Mouse (Mus musculus) embryonic fibroblast, embryonic 13.5 days (primary cell): ENCODE results near the gene Morn2. TPM values are rescaled to one million over a fixed set of nuclear protein-coding genes. Genes with fewer than 3 reads are reported as not detected.

Experiments
- H3K27ac ChIP-seq: 2 replicates; pipeline ENCODE4 v1.5.1; 2012; ENCODE audit warnings: low read length, control low read depth, inconsistent platforms; ENCODE audit not compliant: insufficient read depth
- H3K4me1 ChIP-seq: 2 replicates; pipeline ENCODE4 v1.6.1; 2011; ENCODE audit warnings: low read length; ENCODE audit not compliant: control insufficient read depth, insufficient read depth
- H3K4me3 ChIP-seq: 2 replicates; pipeline ENCODE4 v1.5.1; 2011; ENCODE audit warnings: mild to moderate bottlenecking, control low read depth, low read length; ENCODE audit not compliant: insufficient read depth
- CTCF ChIP-seq: IDR thresholded peaks from 2 replicates; pipeline ENCODE4 v1.5.1; 2011; ENCODE audit warnings: mild to moderate bottlenecking, control low read depth, low read length, moderate library complexity, borderline replicate concordance; ENCODE audit not compliant: insufficient read depth
- POLR2A ChIP-seq: IDR thresholded peaks from 2 replicates; pipeline ENCODE4 v1.6.1; 2011; ENCODE audit warnings: low read depth, mild to moderate bottlenecking, control low read depth, low read length, moderate library complexity
- polyA plus RNA-seq: library from polyadenylated mRNA; stranded (reverse); fragments of >200 nt; gene quantifications from 2 replicates; pipeline ENCODE4 v1.2.4, GENCODE M21; 2011; ENCODE audit warnings: low read depth; ENCODE audit not compliant: missing spikeins, insufficient read length

Morn2 gene
- polyA plus RNA-seq, 1 experiment, result 10.6 TPM

DNA sequence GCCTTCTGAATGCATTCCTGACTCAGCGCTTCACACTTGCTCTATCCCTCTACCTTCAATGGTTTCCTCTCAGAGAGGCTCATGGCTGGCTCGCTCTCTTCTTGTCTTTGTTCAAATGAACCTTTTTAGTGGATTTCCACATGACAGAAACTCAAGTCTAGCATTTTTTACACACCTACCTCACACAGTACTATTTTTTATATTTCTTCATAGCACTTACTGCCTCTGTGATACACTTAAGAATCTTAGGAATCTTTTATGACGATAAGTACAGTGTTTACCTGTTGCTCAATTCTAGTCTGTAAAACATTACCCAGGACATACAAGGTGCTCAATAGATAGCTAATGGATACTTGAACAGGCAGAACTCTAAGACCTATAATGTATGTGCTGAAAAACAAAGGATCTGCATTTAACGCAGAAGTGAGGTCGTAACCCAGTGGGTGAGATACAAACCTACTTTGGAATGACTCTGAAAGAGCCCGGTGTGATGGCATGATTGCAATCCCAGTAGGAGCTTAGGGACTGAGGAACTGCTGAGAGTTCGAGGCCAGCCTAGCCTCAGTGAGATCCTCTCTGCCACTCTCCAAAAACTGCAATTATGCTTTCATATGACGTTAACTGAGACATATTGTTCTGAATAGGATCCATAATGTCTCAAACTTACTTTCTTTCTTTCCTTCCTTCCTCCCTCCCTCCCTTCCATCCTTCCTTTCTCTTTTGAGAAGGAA lies 10.5 kb upstream of the Morn2 start:
- no peaks in the 10 kb centered on the region for H3K4me1 ChIP-seq
- no peak overlapping the region for H3K4me3 ChIP-seq
- no peak for TF ChIP-seq POLR2A
- no peak for TF ChIP-seq CTCF
- no peak overlapping the region for H3K27ac ChIP-seq

DNA sequence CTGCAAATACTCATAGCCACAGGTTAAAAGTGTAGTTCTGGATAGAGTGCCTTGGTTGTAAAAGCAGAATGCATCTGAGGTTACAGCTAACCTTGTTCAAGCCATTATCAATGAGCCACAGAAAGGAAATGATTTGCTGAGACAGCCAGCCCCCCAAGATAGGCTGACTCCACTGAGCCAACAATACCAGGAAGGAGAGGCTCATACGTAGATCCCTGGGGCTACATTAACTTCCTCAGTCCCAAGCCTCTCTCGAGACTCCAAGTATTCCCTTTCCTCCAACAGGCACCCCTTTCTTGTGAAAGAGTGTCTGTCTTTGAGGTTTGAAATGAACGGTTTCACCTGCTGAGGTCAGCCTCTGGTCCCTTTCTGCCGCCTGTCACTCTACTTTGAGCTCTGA lies 5.6 kb upstream of the Morn2 start:
- H3K4me3 ChIP-seq, result no peak overlapping the region
- TF ChIP-seq CTCF, result no peak
- no peak for TF ChIP-seq POLR2A
- peaks cover 2% of the 10 kb centered on the region; the same call in 1 of the 2 replicates for H3K4me1 ChIP-seq
- H3K27ac ChIP-seq, result no peak overlapping the region

DNA sequence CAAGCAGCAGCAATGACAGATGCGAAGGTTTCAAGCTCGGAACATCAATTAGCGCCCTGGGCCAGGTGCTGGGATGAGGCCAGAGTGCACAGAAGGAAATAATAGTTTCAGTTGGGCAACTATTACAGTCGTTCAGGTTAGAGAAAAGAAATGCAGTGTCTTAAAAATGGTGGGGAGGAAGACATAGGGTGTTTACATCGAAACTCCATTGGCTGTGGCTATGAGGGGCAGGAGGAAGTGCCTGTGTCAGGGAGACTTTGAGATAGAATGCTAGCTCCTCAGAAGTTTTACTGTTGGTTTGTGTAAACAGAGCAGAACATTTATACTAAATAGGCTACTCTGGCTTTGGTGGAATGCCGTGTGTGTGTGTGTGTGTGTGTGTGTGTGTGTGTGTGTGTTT lies 2.0 kb upstream of the Morn2 start:
- H3K4me3 ChIP-seq, result no peak overlapping the region
- H3K4me1 ChIP-seq, result peaks cover 2% of the 10 kb centered on the region; the same call in 1 of the 2 replicates
- H3K27ac ChIP-seq, result no peak overlapping the region
- TF ChIP-seq POLR2A, result no peak
- no peak for TF ChIP-seq CTCF

DNA sequence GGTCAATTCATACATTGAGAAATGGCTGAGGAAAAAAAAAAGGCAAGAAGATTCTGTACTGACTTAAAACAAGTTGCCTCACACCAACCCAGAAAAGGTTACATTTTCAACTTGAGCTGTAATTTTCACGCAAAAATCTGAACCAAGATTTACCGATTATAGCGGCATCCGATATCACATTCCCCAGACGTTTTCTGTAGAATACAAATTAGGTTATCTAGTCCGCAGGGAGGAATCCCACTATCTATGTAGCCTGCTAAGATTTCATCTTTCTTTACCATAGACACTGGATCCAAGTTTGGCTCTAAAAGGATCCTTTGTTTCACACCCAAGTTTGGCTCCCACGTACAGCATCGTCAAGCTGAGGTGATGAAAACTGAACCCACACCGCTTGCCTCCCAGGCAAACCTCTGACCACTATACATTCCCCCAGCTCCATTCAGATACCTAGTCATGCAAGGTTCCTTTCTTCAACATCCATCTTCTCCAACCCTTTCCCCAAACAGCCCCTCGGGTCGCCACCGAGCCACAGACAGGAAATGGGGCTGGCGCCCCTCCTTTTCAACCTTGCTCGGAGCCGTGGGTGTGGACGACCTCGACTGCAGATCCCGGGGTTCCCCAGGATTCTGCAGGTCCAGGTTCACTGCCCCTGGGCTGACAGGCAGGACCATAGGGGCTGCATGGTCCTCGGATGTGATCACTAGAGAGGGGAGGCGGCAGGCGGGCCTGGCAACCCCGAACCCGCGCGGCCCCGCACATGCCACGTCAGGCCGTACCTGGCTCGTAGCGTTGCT lies 526 bp upstream of the Morn2 start:
- TF ChIP-seq CTCF (no peak), POLR2A (no peak; the same call in none of the 2 replicates)

DNA sequence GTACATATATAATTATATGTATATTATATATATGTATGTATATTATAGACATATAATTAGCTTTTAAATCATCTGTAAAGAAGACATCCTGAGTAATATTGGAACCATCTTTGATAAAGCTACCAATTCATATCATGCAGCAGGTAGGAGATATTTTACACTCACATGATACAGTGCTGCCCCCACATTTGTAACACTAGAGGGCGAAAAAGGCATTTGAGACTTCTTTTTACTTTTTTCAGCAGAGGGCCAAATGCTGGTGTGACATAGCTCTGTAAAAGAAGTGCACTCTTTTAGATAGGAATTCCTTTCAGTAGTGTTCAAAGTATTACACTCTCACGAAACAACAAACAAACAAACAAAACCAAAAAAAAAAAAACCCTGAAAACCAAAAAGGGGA lies 1.1 kb downstream of the Morn2 start:
- Histone ChIP-seq H3K4me1 (peaks cover 2% of the 10 kb centered on the region; the same call in 1 of the 2 replicates), H3K4me3 (no peak overlapping the region), H3K27ac (no peak overlapping the region)
- TF ChIP-seq POLR2A, result no peak
- no peak for TF ChIP-seq CTCF

More for the DNA sequence above, 526 bp upstream of the Morn2 start:
- peak overlapping the region; percentile 97 for H3K4me3 ChIP-seq
- H3K4me1 ChIP-seq, result peaks cover 2% of the 10 kb centered on the region; the same call in 1 of the 2 replicates
- H3K27ac ChIP-seq, result peak overlapping the region; percentile 51; the same call in 1 of the 2 replicates

DNA sequence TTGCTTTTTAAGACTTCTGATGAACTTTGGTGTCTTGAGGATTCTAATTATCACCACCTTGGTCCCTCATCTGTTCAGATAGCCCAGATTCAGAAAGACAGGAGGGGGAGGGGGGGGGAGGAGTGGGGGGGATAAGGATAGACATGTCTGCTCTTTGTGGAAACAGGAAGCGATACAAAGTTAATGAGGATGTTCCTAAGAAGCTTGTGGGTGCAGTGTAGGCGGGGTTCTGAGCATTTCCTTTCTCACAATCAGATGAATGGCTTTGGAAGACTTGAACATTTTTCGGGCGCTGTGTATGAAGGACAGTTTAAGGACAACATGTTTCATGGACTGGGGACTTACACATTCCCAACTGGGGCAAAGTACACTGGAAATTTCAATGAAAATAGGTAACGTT lies 5.3 kb downstream of the Morn2 start:
- Histone ChIP-seq H3K4me3 (no peak overlapping the region), H3K27ac (no peak overlapping the region), H3K4me1 (no peaks in the 10 kb centered on the region)
- no peak for TF ChIP-seq POLR2A
- no peak for TF ChIP-seq CTCF

DNA sequence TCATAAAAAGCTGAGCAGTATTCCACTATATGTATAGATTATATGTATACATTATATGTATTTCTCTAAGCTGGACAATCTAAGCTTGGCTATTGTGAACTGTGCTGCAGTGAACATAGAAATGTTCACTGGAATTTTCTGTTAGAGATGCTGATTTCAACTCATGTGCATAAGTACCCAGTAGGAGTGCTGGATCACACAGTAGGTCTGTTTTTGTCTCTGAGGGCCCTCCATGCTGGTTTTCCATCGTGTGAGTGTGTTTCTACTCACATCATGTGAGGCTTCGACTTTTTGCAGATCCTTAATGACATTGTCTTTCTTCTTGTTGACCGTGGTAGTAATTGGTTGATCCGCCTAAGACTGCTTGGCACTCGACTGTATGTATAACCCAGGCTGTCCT lies 8.8 kb downstream of the Morn2 start:
- Histone ChIP-seq H3K4me1 (no peaks in the 10 kb centered on the region), H3K27ac (no peak overlapping the region), H3K4me3 (no peak overlapping the region)
- TF ChIP-seq POLR2A, result no peak
- TF ChIP-seq CTCF, result no peak

DNA sequence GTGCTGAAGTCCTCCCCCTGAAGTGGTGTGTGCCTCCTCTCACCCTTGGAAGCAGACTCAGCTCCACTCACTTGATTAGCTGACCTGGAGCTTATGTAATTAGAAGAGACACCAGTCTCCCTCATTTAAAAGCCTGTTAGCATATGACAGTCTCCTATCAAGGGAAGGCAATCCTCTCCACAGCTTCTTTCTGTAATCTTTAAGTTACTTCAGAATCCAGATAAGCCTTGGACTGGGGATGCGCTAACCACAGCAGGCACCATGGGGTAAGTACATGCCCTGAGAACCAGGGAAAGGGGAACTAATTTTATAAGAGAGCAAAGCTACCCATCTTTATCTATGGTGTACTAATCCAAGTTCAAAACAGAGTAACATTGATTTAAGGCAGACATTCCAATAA lies 17.2 kb downstream of the Morn2 start, which contains the start of gene Arhgef33:
Gene Arhgef33, plus strand, starts transcription at position 157 of the 400 bp plus-strand sequence.
- TF ChIP-seq POLR2A (no peak), CTCF (no peak)
- H3K27ac ChIP-seq, result no peak within 1 kb of the TSS
- peaks cover 7% of the 10 kb centered on the region for H3K4me1 ChIP-seq
- no peak within 1 kb of the TSS for H3K4me3 ChIP-seq

DNA sequence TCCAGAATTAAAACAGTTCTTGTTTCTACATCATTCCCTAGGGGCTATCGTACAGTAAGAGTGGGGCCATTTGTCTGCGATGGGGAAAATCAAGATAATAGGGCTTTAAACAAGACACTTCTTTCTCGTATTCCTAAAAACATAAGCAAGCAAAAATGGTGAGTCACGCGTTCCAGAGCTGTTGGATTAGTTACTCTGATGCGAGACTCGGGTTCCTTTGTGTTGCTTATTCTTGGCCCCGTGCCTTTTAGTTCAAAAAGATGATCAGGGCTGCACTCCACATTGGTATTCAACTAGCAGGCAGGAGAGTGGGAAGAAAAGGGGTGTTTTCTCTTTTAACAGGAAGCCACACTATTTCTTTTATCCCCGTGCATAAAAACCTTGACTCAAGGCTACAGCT lies 21.8 kb downstream of the Morn2 start:
- peaks cover 8% of the 10 kb centered on the region for H3K4me1 ChIP-seq
- H3K27ac ChIP-seq, result 0 out of 2 replicates have a peak overlapping the region, but pooled peaks have one; percentile 59
- TF ChIP-seq CTCF, result no peak
- no peak for TF ChIP-seq POLR2A
- no peak overlapping the region for H3K4me3 ChIP-seq

DNA sequence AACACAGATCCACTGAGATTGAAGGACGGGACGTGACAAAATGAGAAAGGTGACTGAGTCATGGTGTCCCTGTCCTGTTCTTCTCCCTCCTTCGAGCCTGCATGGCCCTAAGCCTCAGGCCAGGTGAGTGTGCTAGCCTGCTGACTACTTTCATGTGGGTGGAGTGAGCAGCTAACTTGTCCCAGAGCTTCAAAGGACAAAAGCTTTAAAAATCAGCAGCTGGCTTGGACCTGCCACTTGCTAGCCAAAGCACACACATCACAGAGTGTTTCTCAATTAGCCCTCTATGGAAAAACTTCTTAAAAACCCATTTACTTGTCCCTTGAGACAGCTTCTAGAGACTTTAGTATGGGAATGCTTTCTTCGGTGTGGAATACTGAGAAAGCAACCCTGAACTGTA lies 22.4 kb downstream of the Morn2 start:
- no peak overlapping the region for H3K4me3 ChIP-seq
- H3K4me1 ChIP-seq, result peaks cover 8% of the 10 kb centered on the region
- H3K27ac ChIP-seq, result no peak overlapping the region
- no peak for TF ChIP-seq CTCF
- TF ChIP-seq POLR2A, result no peak
